Mouse (Mus musculus) CD4-positive, CD25-positive, alpha-beta regulatory T cell, adult 4 months (primary cell): ENCODE data around the gene Tub. TPM values are rescaled to one million over a fixed set of nuclear protein-coding genes. Genes with fewer than 3 reads are reported as not detected.

Source experiments
- ATAC-seq: one replicate; pipeline ENCODE4 v1.8.0; 2017
- polyA plus RNA-seq, 2 experiments: library from polyadenylated mRNA; unstranded; fragments of 100-300 nt; shearing (Covaris generic); gene quantifications; one replicate each; pipeline ENCODE4 v1.2.1; 2017

The Tub gene
- under 1 TPM; 0.34 to 0.37 TPM for polyA plus RNA-seq

GRCm38 (mm10) chr7:108950312-108950761 lies at the start of gene Tub:
TSS of gene Tub (plus strand) at chr7:108950338.
- peak; percentile 84 for ATAC-seq

DNA sequence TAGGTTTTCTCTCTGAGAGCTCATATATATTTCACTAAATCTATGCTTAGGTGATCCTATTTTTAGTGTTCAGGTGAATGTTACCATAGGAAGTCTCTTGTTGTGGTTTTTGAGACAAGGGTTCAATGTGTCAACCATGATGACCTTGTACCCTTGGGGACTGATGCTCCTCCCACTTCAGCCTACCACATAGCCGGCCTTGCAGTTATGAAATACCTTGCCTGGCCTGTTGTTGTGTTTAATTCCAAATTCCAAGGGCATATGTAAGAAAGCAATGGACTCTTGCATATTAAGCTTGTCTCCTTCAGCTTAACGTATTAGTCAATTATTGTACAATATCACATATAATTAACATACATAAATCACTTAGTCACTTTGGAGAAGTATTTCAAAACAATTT lies 46.2 kb upstream of the Tub start:
- ATAC-seq = no peak

DNA sequence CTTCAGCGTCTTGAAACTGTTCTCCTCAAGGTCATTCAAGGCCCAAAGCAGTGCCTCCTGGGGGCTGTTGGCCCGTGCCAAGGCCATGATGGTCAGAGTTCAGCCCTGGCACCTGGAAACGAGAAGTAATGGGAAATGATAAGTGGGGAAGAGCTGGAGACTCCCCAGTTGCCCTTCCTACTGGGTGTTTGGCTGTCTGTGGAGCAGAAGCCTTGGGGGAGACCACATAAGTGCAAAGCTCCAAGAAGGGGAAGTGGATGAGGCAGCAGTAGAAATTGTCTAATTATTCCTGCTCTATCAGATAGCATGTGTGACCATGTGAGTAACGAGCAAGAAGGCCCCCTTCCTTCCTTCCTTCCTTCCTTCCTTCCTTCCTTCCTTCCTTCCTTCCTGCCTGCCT lies 23.1 kb upstream of the Tub start:
- no peak for ATAC-seq

- ATAC-seq = no peak
These were observed 21.6 kb upstream of the Tub start for GRCm38 (mm10) chr7:108928280-108929188.

GRCm38 (mm10) chr7:108929726-108930393 lies 20.3 kb upstream of the Tub start, which contains the start of gene Nlrp10:
TSS of gene Nlrp10 (minus strand) at chr7:108930178.
- no peak for ATAC-seq

DNA sequence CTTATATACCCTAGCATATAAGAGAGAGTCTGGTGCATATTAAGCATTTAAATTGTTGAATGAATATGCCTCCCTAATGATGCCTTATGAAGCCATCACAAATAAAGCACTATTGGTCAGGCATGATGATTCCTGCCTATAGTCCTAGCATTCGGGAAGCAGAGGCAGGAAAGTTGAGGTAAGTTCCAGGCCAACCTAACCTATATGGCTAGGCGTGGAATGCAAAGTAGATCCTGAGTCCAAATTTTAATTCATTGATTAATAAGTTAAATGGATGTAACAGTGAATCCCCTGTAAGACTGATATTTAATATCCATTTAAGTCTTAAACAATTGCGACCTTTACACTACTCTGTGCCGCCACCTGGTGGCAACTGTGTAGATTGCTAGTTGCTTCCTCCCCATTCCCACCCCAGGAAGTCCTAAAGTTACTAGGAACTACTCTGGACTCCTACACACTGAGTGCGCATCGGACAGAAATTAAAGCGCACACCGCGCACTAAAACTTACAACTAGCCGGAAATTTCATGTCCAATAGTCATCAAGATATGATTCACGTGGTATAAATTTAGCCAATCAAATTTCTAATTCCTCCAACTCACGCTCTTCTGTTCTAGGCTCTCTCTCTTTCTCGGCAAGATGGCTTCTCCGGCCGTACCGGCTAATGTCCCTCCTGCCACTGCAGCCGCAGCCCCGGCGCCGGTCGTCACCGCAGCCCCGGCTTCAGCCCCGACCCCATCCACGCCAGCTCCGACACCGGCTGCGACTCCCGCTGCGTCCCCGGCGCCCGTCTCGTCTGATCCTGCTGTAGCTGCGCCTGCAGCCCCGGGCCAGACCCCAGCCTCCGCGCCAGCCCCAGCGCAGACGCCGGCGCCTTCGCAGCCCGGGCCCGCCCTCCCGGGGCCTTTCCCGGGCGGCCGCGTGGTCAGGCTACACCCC lies 16.1 kb upstream of the Tub start, which contains the start of gene Eif3f:
Gene Eif3f (plus strand): TSS at position 624 of the 938 bp plus-strand sequence.
- ATAC-seq = peak; percentile 96

- ATAC-seq = no peak
These were observed 15.3 kb upstream of the Tub start for GRCm38 (mm10) chr7:108934836-108935235.

DNA sequence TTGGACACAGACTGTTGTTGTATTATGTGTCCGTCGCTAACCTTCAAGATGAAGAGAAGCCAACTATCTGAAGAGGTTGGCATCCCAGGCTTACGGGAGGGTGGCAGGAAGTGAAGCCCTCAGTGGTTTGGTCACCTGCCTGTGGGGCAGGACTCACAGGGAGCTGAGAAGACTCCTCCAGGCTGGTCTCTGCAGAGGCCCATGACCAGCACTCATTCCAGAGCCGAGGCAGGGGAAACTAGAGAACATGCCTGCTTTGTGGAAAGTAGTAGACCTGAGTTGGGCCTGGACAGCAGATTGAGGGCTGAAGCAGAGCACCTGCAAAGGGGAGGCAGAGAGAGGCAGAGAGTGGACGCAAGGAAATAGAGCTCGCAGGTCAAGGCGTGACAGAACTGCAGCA lies 14.7 kb upstream of the Tub start:
- no peak for ATAC-seq

DNA sequence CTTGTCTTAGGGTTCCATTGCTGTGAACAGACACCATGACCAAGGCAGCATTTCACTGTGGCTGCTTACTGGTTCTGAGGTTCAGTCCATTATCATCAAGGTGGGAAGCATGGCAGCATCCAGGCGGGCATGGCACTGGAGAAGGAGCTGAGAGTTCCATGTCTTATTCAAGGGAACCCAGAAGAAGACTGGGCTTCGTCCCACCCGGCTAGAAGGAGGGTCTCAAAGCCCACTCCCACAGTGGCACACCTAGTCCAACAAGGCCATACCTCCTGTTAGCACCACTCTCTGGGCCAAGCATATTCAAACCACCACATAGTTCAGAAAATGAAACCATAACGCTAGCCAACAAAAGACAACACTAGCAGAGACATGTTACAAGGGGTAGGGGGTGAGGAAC lies 13.5 kb upstream of the Tub start:
- ATAC-seq = no peak

DNA sequence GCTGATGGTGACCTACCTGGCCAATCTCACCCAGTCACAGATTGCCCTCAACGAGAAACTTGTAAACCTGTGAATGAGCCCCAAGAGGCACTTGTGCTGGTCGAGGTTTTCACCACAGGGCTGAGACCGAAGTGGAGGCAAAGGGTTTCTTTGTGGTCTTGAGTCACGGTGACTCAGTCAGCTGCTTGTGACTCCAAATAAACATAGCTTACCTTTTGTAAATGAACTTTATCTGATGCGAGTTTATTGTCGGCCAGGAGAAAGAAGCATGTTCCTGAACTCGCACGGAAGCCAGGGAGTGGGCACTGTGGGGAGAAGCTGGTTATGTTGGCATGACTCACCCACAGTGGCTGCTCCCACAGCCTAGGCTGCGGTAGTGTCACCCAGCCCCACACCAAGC lies 8.7 kb upstream of the Tub start:
- no peak for ATAC-seq

GRCm38 (mm10) chr7:108944002-108944401 lies 6.1 kb upstream of the Tub start:
- peak; percentile 81 for ATAC-seq

DNA sequence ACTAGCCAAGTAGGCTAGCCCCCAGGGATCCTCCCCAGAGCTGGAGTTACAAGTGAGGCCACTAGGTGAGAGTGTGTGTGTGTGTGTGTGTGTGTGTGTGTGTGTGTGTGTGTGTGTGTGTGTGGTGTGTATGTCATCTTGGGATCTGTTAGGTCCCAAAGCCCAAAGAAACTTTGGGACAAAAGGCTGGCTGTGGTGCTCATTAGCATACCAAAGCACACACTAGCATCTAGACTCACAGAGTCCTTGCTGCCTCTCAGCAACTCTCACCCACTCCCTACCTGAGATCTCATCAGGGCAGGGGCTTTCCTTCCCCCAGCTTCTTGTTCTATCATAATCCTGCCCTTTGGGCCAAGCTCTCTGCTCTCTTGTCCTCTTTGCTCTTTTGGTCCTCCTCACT lies 1.5 kb upstream of the Tub start:
- ATAC-seq = no peak

DNA sequence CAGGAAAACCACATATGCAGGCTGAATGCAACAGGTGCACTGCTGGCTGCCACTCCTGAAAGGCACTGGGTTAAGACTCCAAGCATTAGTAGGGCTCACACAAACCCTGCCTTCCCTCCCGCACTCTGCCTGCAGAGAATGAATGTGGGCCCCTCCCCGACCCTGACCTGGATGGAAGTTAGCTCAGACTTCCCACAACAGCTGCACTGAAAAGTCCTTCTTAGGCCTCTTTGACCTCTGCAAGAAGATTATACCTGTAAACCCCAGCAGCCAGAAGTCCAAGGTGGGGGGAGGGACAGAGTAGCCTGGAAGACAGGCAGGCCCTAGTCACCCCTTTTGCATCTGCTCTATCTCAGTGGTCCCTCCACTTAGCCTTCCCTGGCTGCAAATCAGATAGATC lies 837 bp upstream of the Tub start:
- no peak for ATAC-seq

- peak; percentile 47 for ATAC-seq
These were observed 709 bp downstream of the Tub start for GRCm38 (mm10) chr7:108950762-108951331.

DNA sequence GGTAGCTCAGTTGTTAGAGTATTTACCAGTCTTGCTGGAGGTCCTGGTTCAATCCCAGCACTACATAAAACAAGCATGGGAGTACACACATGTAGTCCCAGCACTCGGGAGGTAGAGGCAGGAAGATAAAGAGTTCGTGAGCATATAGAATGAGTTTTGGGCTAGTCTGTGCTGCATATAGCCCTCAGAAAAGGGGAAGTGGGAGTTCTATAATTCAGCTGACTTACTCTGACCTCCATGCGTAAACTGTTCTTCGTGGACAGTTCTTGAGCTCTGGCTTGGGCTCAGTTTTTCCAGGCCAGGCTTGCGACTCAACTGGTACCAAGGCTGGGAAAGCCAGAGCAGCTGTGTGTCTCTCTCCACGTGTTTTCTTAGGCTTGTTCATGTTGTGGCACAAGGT lies 2.7 kb downstream of the Tub start:
- no peak for ATAC-seq

GRCm38 (mm10) chr7:108954185-108954584 lies 4.0 kb downstream of the Tub start:
- peak; percentile 6 for ATAC-seq

GRCm38 (mm10) chr7:108957734-108958133 lies 7.6 kb downstream of the Tub start:
- ATAC-seq = no peak

GRCm38 (mm10) chr7:108965968-108966367 lies 15.8 kb downstream of the Tub start:
- ATAC-seq = no peak

GRCm38 (mm10) chr7:108966742-108967362 lies 16.7 kb downstream of the Tub start:
- peak; percentile 91 for ATAC-seq

DNA sequence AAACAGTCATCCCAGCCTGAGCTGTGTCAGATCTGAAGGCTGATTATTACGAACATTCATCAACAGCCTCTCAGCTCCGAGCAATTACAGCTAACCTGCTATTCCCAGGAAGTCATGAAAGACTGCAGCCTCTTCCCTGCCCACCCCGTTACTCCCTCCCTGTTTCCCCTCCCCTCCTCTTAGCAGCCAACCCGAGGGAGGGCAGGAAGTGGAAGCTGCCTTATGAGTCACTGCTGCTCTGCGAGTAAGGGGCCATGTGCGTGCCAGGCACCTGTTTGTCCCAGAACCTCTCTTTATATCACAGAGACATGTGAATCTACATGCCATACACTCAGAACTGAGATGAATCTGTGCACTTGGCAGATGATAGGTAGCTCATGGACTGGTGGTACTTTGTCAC lies 18.1 kb downstream of the Tub start:
- ATAC-seq = peak; percentile 33

GRCm38 (mm10) chr7:108972273-108972672 lies 22.1 kb downstream of the Tub start:
- ATAC-seq = no peak
